Mouse (Mus musculus) embryonic fibroblast, embryonic 13.5 days (primary cell): ENCODE results near the gene Zfp981.
"Not testable (repeated sequence)": the region's sequence is repeated elsewhere in the genome, so short reads cannot be mapped to it uniquely, and the experiment has no call there.

Source experiments
- CTCF ChIP-seq: IDR thresholded peaks from 2 replicates; pipeline ENCODE4 v1.5.1; 2011; ENCODE audit warnings: mild to moderate bottlenecking, control low read depth, low read length, moderate library complexity, borderline replicate concordance; ENCODE audit not compliant: insufficient read depth
- POLR2A ChIP-seq: IDR thresholded peaks from 2 replicates; pipeline ENCODE4 v1.6.1; 2011; ENCODE audit warnings: low read depth, mild to moderate bottlenecking, control low read depth, low read length, moderate library complexity

GRCm38 (mm10) chr4:146579905-146580873, 78.4 kb downstream of the Zfp981 start:
- not testable (repeated sequence) for TF ChIP-seq CTCF, POLR2A
